Mouse (Mus musculus): ENCODE results near the gene Prss12.
"Not testable (repeated sequence)": the region's sequence is repeated elsewhere in the genome, so short reads cannot be mapped to it uniquely, and the experiment has no call there.

The Prss12 gene

DNA sequence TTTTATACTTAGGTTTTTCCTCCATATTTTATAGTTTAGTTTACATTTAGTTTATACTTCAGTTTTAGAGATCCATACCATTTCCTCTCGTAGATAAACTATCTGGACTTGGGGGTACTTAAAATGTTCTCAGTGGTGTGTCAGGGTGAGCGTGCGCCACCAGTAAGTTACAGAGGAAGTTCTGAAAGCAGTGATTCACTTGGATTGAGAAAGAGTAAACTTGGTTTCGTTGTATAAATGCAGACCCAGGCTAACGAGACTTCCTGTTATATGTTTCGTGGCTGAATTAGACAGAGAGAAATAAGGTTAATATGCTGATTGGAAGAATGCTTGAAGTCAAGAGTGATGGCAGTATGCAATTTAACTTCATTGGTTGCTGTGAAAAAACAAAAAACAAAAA, 34.6 kb downstream of the Prss12 start:
- DNase-seq, result no peak

DNA sequence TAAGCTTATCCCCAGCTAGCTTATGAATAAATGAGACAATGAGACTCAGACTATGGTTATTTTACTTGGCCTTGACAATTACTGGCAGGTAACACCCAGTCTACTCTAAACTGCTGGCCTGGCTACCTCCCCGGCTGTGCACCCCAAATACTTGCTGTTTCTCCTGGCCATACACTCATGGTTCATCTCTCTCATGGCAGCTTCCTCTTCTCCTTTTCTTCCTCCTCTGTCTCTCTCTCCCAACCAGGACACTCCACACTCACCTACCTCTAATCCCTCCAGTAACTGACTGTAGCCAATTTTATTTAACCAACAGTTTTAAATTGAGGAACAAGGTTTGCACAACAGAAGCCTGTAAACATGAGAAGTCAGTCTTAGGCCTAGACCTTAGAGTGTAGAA, 45.1 kb downstream of the Prss12 start:
- DNase-seq, result no peak

DNA sequence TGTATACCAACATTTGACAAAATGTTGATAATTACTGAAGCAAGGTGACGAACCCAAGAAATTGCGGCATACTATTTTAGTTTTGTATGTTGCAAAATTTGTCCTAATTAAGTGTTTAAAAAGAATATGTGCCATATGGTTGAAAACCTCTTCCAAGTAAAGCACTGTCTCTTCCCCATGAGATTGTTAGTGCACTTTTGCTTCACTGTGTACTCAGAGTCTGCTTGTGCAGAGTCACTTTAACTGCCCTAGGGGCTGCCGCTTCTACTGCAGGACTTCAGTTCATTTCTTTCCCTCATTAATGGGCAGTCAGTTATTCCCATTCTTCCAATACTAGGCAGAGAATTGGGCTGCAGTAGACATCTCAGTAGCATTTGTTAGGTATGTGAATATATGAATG, 46.5 kb downstream of the Prss12 start:
- no peak for DNase-seq

DNA sequence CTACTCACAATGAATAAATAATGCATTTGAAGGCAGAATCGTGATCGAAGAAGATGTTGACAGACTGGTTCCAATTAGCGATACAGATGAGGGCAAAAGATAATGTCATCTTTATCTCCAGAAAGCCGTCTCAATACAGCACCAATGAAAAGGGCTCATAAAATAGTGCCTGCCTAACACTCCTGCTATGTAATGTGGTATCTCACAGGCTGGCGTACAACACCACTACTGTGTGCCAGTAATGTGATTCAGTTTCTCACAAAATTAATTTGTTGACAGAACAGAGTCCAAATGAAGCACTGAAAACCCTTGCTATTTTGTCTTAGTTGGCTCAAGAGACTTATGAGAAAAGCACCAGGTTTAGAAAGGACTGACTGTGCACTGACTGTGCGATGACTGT, 48.4 kb downstream of the Prss12 start:
- DNase-seq, result no peak

DNA sequence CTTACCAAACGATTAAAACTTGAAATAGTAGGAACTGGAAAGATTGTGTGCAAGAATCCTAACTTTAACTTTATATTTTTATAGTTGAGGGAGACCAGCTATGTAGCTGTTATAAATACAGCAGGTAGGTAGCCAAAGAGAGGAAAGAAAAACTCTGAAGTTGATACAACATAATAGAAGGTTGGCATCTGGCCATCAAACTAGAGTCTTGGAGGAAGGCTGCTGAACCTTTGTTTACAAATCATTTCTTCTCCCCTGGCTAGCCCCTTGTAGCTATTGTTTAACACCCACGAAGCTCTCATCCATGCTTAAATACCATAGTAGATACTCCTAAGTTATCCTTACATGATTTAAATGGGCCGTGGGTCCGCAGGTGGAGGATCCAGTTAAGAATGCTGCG, 52.1 kb downstream of the Prss12 start:
- no peak for DNase-seq

DNA sequence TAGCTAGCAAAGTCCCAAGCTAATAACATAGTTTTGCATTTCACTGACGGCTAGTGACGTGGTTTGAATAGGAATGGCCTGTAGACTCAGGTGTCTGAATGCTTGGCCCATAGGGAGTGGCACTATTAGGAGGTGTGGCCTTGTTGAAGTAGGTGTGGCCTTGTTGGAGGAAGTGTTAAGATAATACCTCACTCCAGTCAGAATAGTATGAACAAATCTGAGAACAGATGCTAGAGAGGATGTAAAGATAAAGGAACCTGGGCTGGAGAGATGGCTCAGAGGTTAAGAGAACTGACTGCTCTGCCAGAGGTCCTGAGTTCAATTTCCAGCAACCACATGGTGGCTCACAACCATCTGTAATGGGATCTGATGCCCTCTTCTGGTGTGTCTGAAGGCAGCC, 55.1 kb downstream of the Prss12 start:
- not testable (repeated sequence) for DNase-seq

DNA sequence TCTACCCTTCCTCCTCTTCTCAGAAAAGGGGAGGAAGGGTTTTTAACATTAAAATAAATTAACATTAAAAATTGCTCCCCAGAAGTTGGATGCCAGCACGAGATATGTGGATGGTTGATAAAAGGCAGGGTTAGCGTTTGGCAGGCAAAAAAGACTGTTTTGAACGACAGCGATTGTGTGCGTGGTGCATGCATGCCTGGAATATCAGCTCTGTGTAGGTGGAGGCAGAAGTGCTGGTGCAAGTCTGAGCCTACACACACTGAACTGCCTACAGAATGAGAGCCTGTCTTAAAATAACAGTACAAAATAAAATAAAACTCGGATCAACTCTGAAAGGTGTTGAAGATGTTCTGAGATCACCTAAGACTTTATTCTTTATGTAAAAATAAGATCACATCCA, 57.2 kb downstream of the Prss12 start:
- DNase-seq, result no peak

DNA sequence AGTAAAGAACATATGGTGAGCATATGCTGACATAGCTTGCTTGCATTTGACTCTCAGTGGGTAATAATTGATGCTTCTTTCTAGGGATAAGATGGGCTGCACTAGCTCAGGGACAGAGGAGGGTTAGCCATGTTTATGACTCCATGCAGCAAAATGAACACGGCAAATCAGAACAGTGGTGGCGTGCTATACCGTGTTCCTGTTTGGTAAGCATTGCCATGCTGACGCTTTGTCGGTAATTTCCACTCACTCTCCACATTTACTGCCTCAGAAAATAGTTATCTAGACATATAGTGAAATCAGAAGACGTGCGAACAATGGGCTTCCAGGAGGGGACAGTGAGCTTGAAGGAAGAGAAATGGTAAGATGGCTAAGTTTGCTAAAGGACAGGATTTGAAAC, 58.1 kb downstream of the Prss12 start:
- no peak for DNase-seq

DNA sequence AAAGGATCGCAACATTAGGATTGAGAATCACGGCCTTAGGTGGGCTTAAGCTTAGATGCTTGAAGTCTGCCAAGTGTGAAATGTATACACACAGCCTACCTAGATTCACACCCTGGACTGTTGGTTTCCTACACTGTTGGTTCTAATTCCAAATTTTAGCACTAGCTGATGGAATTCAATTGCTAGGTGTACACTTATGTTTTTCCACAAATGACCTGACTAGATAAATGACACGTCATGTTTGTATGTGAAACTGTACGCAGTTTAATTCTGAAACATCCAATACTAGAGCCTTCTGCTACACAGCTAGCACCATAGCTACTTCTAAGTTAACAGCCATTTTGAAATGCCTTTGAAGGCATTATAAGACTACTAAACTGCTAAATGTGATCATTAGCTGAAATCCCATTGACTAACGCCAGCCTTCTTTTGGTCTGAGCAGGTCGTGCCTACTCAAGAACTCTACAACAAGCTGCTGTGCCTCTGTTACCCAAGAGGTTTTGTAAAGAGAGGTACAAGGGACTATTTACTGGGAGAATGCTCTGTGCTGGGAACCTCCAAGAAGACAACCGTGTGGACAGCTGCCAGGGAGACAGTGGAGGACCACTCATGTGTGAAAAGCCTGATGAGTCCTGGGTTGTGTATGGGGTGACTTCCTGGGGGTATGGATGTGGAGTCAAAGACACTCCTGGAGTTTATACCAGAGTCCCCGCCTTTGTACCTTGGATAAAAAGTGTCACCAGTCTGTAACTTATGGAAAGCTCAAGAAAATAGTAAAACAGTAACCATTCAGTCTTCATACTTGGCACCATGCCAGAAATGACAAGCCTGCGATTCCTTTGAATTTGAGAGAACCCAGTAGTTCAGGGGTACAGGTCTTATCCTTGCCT, 59.3 kb downstream of the Prss12 start:
- DNase-seq, result peak; percentile 57

DNA sequence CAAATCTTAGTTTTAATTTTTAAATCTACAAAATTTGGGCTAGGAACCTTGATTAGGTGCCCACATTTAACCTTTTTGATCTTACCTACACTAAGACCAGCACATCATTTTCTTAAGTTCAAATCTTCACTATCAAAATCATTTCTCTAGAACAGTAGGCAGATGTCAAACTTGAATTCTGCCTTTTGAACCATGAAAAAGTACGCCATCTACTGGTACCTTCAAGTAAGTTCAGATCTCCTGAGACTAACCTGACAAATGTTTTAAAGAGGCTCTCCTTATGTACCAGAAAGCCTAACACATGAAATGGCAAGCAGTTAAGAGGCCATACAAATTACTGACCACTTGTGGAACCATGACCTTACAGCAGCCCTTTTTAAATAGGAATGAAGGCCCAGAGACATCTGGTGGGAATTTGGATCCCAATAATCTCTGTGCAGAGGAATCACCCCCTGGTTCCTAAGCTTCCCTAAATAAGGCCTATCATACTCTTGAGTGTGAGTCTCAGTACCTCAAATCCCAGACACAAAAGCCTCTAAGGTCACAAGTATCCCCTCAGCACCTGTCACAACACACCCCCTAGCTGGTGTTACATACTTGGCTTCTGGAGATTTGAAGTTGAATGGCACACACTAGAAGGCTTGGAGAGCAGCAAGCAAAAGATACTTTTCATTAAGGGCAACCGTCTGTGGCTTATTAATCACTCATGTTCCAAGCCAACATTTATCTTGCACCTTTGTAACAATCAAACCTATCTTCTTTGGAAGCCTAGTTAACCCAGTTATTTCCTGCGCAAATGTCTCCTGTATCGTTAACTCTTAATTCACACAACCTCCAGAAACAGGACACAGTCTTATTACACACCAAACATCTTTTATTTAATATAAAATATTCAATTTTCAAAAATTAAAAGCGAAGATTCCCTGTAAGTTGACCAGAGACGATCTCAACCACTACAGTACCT, 60.3 kb downstream of the Prss12 start:
- peak; percentile 52 for DNase-seq

DNA sequence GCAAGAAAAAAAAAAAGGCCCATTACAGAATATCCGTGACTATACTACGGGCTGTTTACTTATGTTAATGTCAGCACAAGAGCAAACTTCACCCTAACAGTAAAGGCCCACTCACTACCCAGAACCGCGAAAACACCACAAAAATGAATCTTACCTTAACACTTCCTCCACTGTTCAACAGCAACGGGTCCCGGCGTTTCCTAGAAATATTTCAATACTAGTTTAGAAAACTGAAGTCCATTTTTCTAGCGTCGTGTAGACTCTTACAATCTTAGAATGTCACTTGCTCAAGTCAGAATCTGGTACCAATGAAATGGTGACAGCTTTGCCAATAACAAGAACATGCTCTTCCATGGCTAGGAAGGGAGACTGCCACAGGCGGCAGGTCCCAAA, 60.9 kb downstream of the Prss12 start:
- no peak for DNase-seq

DNA sequence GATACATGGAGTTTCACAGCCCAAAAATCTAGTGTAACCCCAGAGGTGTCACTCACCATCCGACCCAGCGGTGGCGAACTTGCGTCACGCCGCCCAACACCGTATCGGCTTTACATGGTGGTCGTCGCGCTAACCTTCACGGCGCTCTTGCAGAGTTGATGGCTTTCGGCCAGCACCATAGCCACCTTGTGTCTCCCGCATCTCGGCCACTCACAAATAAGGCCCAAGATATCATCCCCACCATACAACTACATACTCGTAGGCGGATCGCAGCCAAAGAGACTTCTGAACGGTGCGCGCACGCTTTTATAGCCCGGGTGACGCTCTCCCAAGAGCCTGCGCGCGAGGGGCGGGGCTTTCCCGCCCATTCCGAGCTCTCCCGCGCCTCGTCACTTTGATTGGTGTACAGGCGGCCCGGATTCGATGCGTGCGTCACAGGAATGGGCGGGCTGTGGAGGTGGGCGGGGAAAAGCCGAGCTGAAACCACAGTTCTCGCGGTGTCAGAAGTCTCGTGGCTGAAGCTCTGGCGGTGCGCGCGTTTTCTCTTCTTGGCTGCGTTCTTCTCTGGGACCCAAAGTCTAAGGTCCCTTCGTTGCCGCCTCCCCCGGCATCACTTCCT, 61.5 kb downstream of the Prss12 start:
- DNase-seq, result peak; percentile 100

DNA sequence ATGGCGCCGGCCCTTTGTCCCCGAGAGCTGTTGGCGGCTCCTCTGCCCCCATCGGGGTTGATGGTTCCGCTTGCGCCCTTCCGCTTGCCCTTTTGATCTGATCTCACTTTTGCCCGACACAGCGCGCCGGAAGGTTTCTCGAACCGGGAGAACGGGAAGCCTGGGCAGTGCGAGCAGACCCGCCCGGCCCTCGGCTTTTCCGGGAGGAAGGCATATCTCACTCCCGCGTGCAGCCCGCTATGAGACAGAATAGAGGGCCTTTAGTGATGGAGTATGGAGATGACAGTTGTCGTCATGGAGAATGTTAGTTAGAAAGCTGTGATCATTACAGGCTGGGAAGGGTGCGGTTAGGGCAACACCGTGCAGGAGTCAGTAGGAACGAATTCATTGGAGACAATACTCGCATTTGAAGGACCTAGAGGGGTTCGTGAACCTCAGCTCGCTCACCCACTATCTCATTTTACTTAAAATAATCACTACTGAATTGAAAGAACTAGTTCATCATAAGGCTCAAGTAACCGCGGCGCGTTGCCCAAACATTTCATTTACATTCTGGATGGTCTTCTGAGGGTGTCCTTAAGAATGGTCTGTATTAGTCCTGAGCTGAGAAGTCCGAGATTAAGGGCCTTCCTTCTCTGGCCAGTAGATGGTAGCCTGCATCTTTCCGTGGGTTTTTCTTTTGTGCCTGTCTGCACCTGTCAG, 62.1 kb downstream of the Prss12 start:
- no peak for DNase-seq

DNA sequence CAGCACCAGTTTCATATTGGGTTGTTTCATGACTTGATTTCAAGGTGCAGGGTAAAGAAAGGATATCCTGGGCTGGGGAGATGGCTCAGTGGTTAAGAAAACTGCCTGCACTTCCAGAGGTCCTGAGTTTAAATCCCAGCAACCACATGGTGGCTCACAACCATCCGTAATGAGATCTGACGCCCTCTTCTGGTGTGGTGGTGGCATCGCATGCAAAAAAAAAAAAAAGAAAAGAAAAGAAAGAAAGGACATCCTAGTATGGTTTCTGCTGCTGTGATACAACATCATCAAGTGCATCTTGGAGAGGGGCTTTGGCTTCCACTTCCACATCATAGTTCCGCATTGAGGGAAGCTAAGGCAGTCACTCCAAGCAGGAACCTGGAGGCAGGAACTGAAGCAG, 65.1 kb downstream of the Prss12 start:
- no peak for DNase-seq

DNA sequence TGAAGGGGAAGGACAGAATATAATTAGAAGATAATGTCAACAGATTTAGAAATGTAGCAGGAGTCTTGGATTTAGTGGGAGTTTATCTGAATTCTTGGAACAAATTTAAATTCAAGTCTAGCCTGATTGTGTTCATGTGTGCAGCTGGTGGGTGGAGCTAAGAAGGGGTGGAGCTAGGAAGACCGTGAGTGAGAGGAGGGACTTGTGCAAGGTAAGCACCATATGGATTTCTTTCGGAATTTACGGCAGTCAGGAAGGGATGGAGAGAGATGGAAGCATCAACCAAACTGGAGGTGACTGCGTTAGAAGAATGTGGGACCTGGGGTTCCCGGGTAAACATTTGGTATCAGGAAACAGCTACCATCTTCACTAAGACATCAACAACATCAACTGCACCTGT, 68.2 kb downstream of the Prss12 start:
- no peak for DNase-seq

DNA sequence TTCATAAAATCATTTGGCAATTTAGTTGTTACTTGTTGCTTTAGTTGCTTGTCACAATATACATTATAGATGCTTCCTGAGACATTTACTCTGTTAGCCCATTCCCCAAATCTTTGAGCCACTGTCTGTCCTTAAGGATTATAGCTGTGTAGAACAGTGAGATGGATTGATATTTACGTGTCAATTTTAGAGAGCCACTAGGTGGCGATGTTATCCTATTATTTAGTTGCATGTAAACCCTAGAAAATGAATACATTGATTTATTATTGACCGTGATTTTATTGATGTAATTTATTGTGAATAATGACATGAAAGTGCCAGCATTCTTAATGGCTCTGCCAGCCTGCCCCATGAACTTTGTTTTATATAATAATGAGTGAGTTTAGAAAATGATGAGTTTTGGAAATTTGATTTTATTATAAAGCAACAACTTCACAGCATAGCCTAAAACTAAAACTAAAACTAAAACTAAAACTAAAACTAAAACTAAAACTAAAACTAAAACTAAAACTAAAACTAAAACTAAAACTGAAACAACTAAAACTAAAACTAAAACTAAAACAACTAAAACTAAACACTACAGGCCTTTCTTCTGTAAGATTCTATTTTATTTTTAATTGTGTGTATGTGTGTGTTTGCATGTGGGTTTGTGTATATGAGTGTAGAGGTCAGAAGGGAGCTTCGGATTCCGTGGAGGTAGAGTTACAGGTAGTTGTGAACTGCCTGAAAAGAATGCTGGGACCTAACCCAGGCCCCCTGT, 69.1 kb downstream of the Prss12 start:
- DNase-seq, result peak; percentile 78

DNA sequence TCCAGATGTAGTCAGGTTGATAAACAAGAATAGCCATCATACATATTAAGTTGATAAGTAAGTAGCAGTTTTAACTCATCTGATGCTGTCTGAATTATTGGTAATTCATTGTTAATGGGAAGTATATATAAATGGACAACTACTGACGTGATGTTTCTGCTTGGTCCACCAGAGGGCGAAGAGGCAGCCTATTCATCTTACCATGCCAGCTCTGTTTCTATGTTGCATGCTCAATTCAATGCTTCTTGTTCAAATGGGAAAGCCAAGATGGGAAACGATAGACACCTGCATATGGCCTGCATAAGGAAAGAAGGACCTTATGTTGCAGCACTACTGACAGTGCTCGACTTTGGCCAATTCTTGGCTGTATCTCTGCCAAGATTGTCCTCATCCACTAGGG, 70.1 kb downstream of the Prss12 start:
- peak; percentile 56 for DNase-seq

DNA sequence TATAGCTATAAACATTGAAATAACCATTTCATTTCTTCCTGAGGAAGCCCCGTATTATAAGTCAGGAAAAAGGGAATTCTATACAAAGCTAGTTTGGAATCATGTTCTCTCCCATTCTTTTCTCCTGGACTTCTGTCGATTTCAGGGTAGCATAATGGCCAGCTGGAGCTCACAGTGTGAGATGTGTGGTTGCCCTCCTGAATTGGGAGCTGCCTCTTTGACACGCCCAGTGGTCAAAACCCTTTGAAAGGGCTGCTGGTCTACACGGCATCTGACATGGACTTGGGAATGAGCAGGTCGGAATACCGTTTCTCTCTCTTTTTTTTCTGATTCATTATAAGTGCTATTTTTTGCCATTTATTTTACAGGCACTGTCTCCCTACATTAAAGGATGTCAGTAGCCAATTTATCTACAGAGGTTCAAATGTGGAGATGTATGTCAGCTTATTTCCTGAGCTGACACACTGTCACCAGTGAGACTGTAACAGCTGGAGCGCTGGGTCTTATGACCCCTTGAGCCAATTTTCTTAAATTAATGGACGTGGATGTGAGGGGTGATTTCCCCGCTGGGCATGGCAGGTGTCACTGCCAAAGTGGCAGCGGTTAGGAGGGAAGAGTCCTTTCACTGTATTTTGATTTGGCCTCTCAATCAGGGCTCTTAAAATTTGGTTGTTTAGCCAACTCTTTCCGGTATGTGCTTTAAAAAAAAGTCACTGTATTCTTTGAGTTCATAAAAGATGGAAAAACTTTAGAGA, 79.8 kb downstream of the Prss12 start:
- no peak for DNase-seq

DNA sequence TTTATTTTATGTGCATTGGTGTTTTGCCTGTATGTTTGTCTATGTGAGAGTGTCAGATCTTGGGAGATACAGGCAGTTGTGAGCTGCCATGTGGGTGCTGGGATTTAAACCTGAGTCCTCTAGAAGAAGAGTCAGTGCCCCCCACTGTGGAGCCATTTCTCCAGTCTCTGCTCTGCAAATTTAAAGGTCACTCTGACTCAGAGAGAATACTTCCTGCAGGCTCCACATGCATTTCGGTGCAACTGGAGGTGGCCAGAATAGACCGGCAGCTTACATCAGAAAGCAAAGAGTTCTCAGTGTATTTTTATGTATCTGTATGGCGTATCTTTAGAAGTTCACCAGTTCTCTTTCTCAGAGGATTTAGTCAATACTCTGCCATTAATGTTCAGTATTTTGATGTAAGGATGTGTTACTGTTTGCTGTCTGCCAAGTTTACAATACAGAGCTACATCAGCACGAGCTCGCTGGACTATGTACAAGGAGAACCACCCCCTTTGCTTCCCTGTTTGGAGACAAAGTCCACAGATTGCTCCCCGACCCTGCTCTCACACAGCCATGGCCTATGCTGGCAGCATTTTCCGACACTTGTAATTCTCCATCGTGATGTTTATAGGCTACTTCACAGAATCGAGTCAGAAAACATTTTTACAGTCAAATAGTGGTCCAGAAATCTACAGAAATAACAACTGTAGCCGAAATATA, 81.2 kb downstream of the Prss12 start:
- peak; percentile 29 for DNase-seq

DNA sequence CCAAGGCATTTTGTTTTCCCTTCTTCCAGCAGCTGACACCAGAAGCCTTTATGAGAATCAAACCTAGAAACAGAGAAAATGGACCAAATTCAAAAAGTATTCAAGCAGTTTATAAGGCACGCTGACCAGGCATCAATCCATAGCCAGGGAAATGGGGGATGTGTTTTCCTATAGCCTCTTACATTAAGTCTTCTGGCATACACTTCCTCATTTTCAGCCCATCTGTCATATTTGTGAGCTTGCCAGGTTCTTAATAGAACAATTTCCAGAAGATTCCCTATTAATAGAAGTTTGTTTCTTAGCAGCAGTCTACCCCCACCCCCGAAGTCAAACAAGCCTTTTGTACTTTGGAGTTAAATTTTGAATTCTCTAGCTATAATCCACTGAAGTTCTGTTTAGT, 84.4 kb downstream of the Prss12 start:
- no peak for DNase-seq

DNA sequence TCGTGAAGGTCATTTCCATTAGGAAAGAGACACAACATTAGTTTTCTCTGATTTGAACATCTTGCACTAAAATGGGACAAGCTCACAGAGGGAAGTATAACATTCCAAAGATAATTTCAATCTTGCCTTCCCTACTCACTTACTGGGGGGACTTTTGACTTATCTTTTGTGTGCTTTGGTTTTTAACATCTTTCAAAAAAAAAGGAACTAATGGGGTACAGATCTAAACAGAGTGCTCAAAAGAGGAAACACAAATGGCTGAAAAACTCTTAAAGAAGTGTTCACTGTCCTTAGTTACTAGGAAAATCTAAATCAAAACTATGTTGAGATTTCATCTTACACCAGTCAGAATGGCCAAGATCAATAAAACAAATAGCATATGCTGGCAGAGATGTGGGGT, 90.6 kb downstream of the Prss12 start:
- DNase-seq, result no peak
